Mouse (Mus musculus) cortical plate, adult 2 months (tissue): Measurements from ENCODE around the gene 4930451I11Rik. TPM values are rescaled to one million over a fixed set of nuclear protein-coding genes. Genes with fewer than 3 reads are reported as not detected.
A peak's percentile ranks its signal among the peaks of the same experiment; 100 is the strongest.

Experiments used
- H3K27ac ChIP-seq: fragments of 200-500 bp; 2 replicates; pipeline ENCODE4 v1.5.1; 2012; ENCODE audit warnings: low read length, control low read depth, inconsistent platforms; ENCODE audit not compliant: insufficient read depth
- H3K4me1 ChIP-seq: fragments of 200-500 bp; 2 replicates; pipeline ENCODE4 v1.6.1; 2011; ENCODE audit warnings: low read length; ENCODE audit not compliant: control insufficient read depth, insufficient read depth
- H3K4me3 ChIP-seq: fragments of 200-500 bp; 2 replicates; pipeline ENCODE4 v1.5.1; 2011; ENCODE audit warnings: mild to moderate bottlenecking, low read length, control low read depth; ENCODE audit not compliant: insufficient read depth
- CTCF ChIP-seq: fragments of 200-500 bp; IDR thresholded peaks from 2 replicates; pipeline ENCODE4 v1.5.1; 2011; ENCODE audit warnings: mild to moderate bottlenecking, control low read depth, low read length; ENCODE audit not compliant: insufficient read depth; ENCODE audit errors: extremely low read depth
- POLR2A ChIP-seq: fragments of 200-500 bp; IDR thresholded peaks from 2 replicates; pipeline ENCODE4 v1.6.1; 2011; ENCODE audit warnings: mild to moderate bottlenecking, low read length, control low read depth; ENCODE audit not compliant: insufficient read depth; ENCODE audit errors: extremely low read depth
- polyA plus RNA-seq: library from polyadenylated mRNA; depleted of rRNA; stranded (reverse); fragments of >200 nt; gene quantifications from 2 replicates; pipeline ENCODE4 v1.2.3, GENCODE M21; 2012

4930451I11Rik gene
- polyA plus RNA-seq, 1 experiment, result 0.67 TPM

- no peak for TF ChIP-seq POLR2A
- TF ChIP-seq CTCF, result no peak
These were observed 27.7 kb downstream of the 4930451I11Rik start for GRCm38 (mm10) chr7:126803751-126804150.

DNA sequence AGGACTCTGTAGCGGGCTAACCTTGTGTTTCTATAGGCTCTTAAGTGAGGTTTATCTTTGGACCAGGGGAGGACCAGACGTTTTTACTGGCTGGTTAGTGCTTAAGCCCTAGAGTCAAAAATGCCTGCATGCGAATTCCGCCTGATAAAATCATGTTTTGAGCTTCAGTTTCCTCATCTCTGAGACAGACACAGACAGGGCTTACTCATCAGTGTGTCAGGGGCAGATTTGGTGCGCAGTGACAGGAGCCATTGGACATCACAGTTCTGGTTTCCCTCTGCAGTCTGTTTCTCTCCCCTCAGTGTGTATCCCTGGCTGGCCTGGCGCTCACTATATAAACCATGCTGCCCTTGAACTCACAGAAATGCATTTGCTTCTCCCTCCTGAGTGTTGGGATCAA lies 28.3 kb downstream of the 4930451I11Rik start:
- no peak overlapping the region for H3K27ac ChIP-seq
- H3K4me1 ChIP-seq, result no peaks in the 10 kb centered on the region; the same call in 1 of the 2 replicates
- H3K4me3 ChIP-seq, result no peak overlapping the region
- no peak for TF ChIP-seq POLR2A
- TF ChIP-seq CTCF, result no peak

More at GRCm38 (mm10) chr7:126803751-126804150, 27.7 kb downstream of the 4930451I11Rik start:
- H3K4me1 ChIP-seq, result no peaks in the 10 kb centered on the region; the same call in 1 of the 2 replicates
- no peak overlapping the region for H3K4me3 ChIP-seq
- H3K27ac ChIP-seq, result no peak overlapping the region

DNA sequence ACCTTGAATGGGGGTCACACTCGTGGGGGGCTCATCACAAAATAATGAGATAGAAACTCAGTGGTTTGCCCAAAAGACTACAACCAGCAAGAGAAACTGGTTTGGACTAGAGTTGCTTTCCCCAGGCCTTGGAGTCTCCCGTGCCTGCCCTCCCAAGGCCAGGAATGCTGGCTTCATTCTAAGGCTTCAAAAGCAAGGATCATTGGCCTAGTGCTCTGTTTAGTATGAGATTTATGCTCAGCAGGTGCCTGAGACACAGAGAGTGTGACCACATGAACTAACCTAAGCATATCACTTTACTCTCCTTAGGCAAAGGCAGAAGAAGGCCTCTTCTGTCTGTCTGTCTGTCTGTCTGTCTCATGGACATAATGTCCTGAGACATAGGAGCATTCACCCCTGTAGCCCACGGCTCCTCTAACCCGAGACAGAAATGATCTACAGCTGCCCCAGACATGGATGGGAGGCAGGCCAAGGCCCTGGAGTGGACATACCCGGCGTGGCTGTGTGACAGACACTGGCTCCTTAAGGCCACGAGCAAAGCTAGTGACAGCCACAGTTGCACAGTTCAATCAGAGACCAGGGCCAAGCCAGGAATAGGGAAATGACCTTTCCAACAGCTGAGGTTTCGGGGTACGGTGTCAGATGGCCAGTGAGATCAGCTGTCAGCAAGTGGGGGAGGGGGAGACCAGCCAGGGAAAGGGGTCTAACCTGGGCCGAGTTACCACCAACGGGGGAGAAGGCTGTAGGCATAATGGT lies 29.1 kb downstream of the 4930451I11Rik start:
- Histone ChIP-seq H3K4me3 (no peak overlapping the region), H3K4me1 (no peaks in the 10 kb centered on the region; the same call in 1 of the 2 replicates), H3K27ac (no peak overlapping the region)
- TF ChIP-seq POLR2A (no peak), CTCF (no peak)

DNA sequence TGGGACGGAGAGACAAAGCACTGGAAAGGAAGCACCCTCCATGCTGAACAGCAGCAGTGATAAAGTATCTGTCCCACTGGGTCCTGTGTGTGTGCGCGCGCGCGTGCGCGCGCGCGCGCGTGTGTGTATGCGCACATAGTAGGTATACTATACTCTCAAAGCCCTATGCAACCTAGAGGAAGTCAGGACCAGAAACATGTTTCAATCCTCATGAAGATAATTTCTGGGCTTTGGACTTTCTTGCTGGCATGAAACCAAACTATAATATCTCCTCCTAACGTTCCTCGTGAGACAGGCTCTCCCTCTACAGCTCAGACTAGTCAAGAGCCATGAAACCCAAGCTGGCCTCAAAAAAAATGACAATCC lies 30.4 kb downstream of the 4930451I11Rik start:
- H3K4me1 ChIP-seq, result no peaks in the 10 kb centered on the region; the same call in 1 of the 2 replicates
- no peak overlapping the region for H3K4me3 ChIP-seq
- TF ChIP-seq POLR2A, result no peak
- TF ChIP-seq CTCF, result no peak
- peak overlapping the region; percentile 92; the same call in 1 of the 2 replicates for H3K27ac ChIP-seq

GRCm38 (mm10) chr7:126800269-126801056 lies 31.0 kb downstream of the 4930451I11Rik start:
- no peaks in the 10 kb centered on the region; the same call in 1 of the 2 replicates for H3K4me1 ChIP-seq
- H3K27ac ChIP-seq, result peak overlapping the region; percentile 92
- H3K4me3 ChIP-seq, result peak overlapping the region; percentile 90
- TF ChIP-seq POLR2A, result peak; percentile 41; the same call in 1 of the 2 replicates
- TF ChIP-seq CTCF, result no peak

DNA sequence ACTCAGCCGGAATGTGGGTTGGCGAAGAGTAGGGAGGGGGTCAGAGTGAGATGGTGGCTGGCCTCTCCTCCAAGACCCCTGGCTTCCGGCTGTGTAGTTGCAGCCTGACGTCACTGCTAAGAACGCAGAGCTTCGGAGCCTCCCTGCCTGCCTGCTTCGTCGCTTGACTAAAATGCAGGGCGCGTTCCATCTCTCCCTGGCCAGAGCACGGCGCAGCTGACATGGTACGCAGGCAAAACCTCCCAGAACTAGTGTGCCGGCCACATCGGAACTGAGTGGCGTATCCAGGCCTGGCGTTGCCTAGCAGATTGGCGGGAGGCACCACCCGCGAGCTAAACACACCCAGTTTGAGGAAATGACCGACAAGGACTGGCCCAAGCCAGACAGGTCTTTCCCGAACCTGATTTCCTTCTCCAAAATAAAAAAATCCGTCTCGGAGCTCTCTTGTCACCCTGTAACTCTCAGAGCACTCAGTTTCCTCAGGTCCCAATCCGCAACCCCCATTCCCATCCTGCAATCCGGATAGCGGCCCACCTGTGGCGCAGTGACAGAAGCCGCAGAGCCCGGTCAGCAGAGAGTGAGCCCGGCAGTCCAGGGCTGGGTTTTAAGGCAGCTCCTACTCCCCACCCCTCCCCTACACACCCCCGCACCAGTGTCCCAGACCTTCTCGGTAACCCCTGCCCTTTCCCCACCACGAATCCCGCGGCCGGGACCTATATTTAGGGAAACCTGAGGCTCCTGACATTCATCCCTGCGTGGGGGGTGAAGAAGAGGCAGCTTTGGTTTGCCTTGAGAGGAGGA lies 31.8 kb downstream of the 4930451I11Rik start:
- Histone ChIP-seq H3K27ac (peak overlapping the region; percentile 92), H3K4me3 (peak overlapping the region; percentile 90), H3K4me1 (no peaks in the 10 kb centered on the region; the same call in 1 of the 2 replicates)
- TF ChIP-seq CTCF, result peak; percentile 32; the same call in 1 of the 2 replicates
- TF ChIP-seq POLR2A, result peak; percentile 93

GRCm38 (mm10) chr7:126799050-126799467 lies 32.4 kb downstream of the 4930451I11Rik start:
- peak overlapping the region; percentile 99 for H3K27ac ChIP-seq
- TF ChIP-seq CTCF, result 0 out of 2 replicates have a peak, but pooled peaks have one; percentile 0
- TF ChIP-seq POLR2A, result peak; percentile 99
- peak overlapping the region; percentile 90 for H3K4me3 ChIP-seq
- H3K4me1 ChIP-seq, result no peaks in the 10 kb centered on the region; the same call in 1 of the 2 replicates

- Histone ChIP-seq H3K4me3 (peak overlapping the region; percentile 90), H3K4me1 (no peaks in the 10 kb centered on the region; the same call in 1 of the 2 replicates), H3K27ac (peak overlapping the region; percentile 99)
- TF ChIP-seq POLR2A, result peak; percentile 28; the same call in 1 of the 2 replicates
- TF ChIP-seq CTCF, result no peak
These were observed 33.1 kb downstream of the 4930451I11Rik start for GRCm38 (mm10) chr7:126798127-126799049.
